Mouse (Mus musculus): ENCODE measurements around the gene Frmpd4. TPM values are rescaled to one million over a fixed set of nuclear protein-coding genes. Genes with fewer than 3 reads are reported as not detected.

The Frmpd4 gene
- polyA plus RNA-seq, 1 experiment, result 0.01 TPM

- TF ChIP-seq CTCF (IDR thresholded peaks at IDR 0.05; ENCODE audit: extremely low read depth, insufficient read length, insufficient replicate concordance, low read depth, low read length) (no peak), POLR2A (IDR thresholded peaks at IDR 0.05; ENCODE audit: low read depth, low read length) (no peak)
- no peak overlapping the region for H3K27ac ChIP-seq (ENCODE audit: insufficient read depth, low read depth, low read length)
- H3K36me3 ChIP-seq (ENCODE audit: control insufficient read depth, insufficient read depth, low read length), result no peaks in the 10 kb centered on the region
- H3K4me3 ChIP-seq (ENCODE audit: low read depth, low read length), result no peak overlapping the region
- H3K4me1 ChIP-seq (ENCODE audit: control insufficient read depth, insufficient read depth, insufficient read length, low read length), result no peaks in the 10 kb centered on the region
- H3K27me3 ChIP-seq (ENCODE audit: control insufficient read depth, insufficient read depth, low read length), result no peaks in the 10 kb centered on the region
These were observed 592.2 kb downstream of the Frmpd4 start for GRCm38 (mm10) chrX:167984835-167985234.

GRCm38 (mm10) chrX:167951207-167951606 lies 625.8 kb downstream of the Frmpd4 start:
- 83% methylated on average over 2 of the region's 2 CpGs for WGBS
- H3K27me3 ChIP-seq (ENCODE audit: control insufficient read depth, insufficient read depth, low read length), result no peaks in the 10 kb centered on the region
- no peak overlapping the region for H3K27ac ChIP-seq (ENCODE audit: insufficient read depth, low read depth, low read length)
- H3K36me3 ChIP-seq (ENCODE audit: control insufficient read depth, insufficient read depth, low read length), result no peaks in the 10 kb centered on the region
- no peaks in the 10 kb centered on the region for H3K4me1 ChIP-seq (ENCODE audit: control insufficient read depth, insufficient read depth, insufficient read length, low read length)
- H3K4me3 ChIP-seq (ENCODE audit: low read depth, low read length), result no peak overlapping the region
- no peak for TF ChIP-seq CTCF (IDR thresholded peaks at IDR 0.05; ENCODE audit: extremely low read depth, insufficient read length, insufficient replicate concordance, low read depth, low read length)
- TF ChIP-seq POLR2A (IDR thresholded peaks at IDR 0.05; ENCODE audit: low read depth, low read length), result no peak

GRCm38 (mm10) chrX:167909483-167909882 lies 667.5 kb downstream of the Frmpd4 start:
- H3K36me3 ChIP-seq (ENCODE audit: control insufficient read depth, insufficient read depth, low read length), result no peaks in the 10 kb centered on the region
- no peaks in the 10 kb centered on the region for H3K27me3 ChIP-seq (ENCODE audit: control insufficient read depth, insufficient read depth, low read length)
- no peak overlapping the region for H3K4me3 ChIP-seq (ENCODE audit: low read depth, low read length)
- no peaks in the 10 kb centered on the region for H3K4me1 ChIP-seq (ENCODE audit: control insufficient read depth, insufficient read depth, insufficient read length, low read length)
- no peak overlapping the region for H3K27ac ChIP-seq (ENCODE audit: insufficient read depth, low read depth, low read length)
- TF ChIP-seq CTCF (IDR thresholded peaks at IDR 0.05; ENCODE audit: extremely low read depth, insufficient read length, insufficient replicate concordance, low read depth, low read length), result no peak
- TF ChIP-seq POLR2A (IDR thresholded peaks at IDR 0.05; ENCODE audit: low read depth, low read length), result no peak

GRCm38 (mm10) chrX:167901046-167901445 lies 676.0 kb downstream of the Frmpd4 start:
- Histone ChIP-seq H3K27ac (ENCODE audit: insufficient read depth, low read depth, low read length) (no peak overlapping the region), H3K36me3 (ENCODE audit: control insufficient read depth, insufficient read depth, low read length) (no peaks in the 10 kb centered on the region), H3K27me3 (ENCODE audit: control insufficient read depth, insufficient read depth, low read length) (no peaks in the 10 kb centered on the region), H3K4me3 (ENCODE audit: low read depth, low read length) (no peak overlapping the region), H3K4me1 (ENCODE audit: control insufficient read depth, insufficient read depth, insufficient read length, low read length) (no peaks in the 10 kb centered on the region)
- 44% methylated on average over 3 of the region's 3 CpGs for WGBS
- TF ChIP-seq POLR2A (IDR thresholded peaks at IDR 0.05; ENCODE audit: low read depth, low read length) (no peak), CTCF (IDR thresholded peaks at IDR 0.05; ENCODE audit: extremely low read depth, insufficient read length, insufficient replicate concordance, low read depth, low read length) (no peak)

GRCm38 (mm10) chrX:167854821-167855220 lies 722.2 kb downstream of the Frmpd4 start:
- H3K4me1 ChIP-seq (ENCODE audit: control insufficient read depth, insufficient read depth, insufficient read length, low read length), result no peaks in the 10 kb centered on the region
- H3K27ac ChIP-seq (ENCODE audit: insufficient read depth, low read depth, low read length), result no peak overlapping the region
- H3K4me3 ChIP-seq (ENCODE audit: low read depth, low read length), result no peak overlapping the region
- TF ChIP-seq CTCF (IDR thresholded peaks at IDR 0.05; ENCODE audit: extremely low read depth, insufficient read length, insufficient replicate concordance, low read depth, low read length) (no peak), POLR2A (IDR thresholded peaks at IDR 0.05; ENCODE audit: low read depth, low read length) (no peak)
- H3K27me3 ChIP-seq (ENCODE audit: control insufficient read depth, insufficient read depth, low read length), result no peaks in the 10 kb centered on the region
- WGBS, result 65% methylated on average over 5 of the region's 5 CpGs
- no peaks in the 10 kb centered on the region for H3K36me3 ChIP-seq (ENCODE audit: control insufficient read depth, insufficient read depth, low read length)

GRCm38 (mm10) chrX:167832543-167832942 lies 744.5 kb downstream of the Frmpd4 start:
- 72% methylated on average over 2 of the region's 2 CpGs for WGBS

GRCm38 (mm10) chrX:167828456-167828855 lies 748.6 kb downstream of the Frmpd4 start:
- no peaks in the 10 kb centered on the region for H3K4me1 ChIP-seq (ENCODE audit: control insufficient read depth, insufficient read depth, insufficient read length, low read length)
- H3K4me3 ChIP-seq (ENCODE audit: low read depth, low read length), result no peak overlapping the region
- no peak for TF ChIP-seq POLR2A (IDR thresholded peaks at IDR 0.05; ENCODE audit: low read depth, low read length)
- no peak for TF ChIP-seq CTCF (IDR thresholded peaks at IDR 0.05; ENCODE audit: extremely low read depth, insufficient read length, insufficient replicate concordance, low read depth, low read length)
- no peak overlapping the region for H3K27ac ChIP-seq (ENCODE audit: insufficient read depth, low read depth, low read length)
- H3K36me3 ChIP-seq (ENCODE audit: control insufficient read depth, insufficient read depth, low read length), result no peaks in the 10 kb centered on the region
- no peaks in the 10 kb centered on the region for H3K27me3 ChIP-seq (ENCODE audit: control insufficient read depth, insufficient read depth, low read length)

More at GRCm38 (mm10) chrX:167832543-167832942, 744.5 kb downstream of the Frmpd4 start:
- TF ChIP-seq POLR2A (IDR thresholded peaks at IDR 0.05; ENCODE audit: low read depth, low read length), result no peak
- TF ChIP-seq CTCF (IDR thresholded peaks at IDR 0.05; ENCODE audit: extremely low read depth, insufficient read length, insufficient replicate concordance, low read depth, low read length), result no peak
- H3K27ac ChIP-seq (ENCODE audit: insufficient read depth, low read depth, low read length), result no peak overlapping the region
- no peaks in the 10 kb centered on the region for H3K4me1 ChIP-seq (ENCODE audit: control insufficient read depth, insufficient read depth, insufficient read length, low read length)
- H3K36me3 ChIP-seq (ENCODE audit: control insufficient read depth, insufficient read depth, low read length), result no peaks in the 10 kb centered on the region
- H3K27me3 ChIP-seq (ENCODE audit: control insufficient read depth, insufficient read depth, low read length), result no peaks in the 10 kb centered on the region
- no peak overlapping the region for H3K4me3 ChIP-seq (ENCODE audit: low read depth, low read length)

- Histone ChIP-seq H3K4me1 (ENCODE audit: control insufficient read depth, insufficient read depth, insufficient read length, low read length) (no peaks in the 10 kb centered on the region), H3K36me3 (ENCODE audit: control insufficient read depth, insufficient read depth, low read length) (no peaks in the 10 kb centered on the region), H3K27me3 (ENCODE audit: control insufficient read depth, insufficient read depth, low read length) (no peaks in the 10 kb centered on the region), H3K27ac (ENCODE audit: insufficient read depth, low read depth, low read length) (no peak overlapping the region), H3K4me3 (ENCODE audit: low read depth, low read length) (no peak overlapping the region)
- no peak for TF ChIP-seq POLR2A (IDR thresholded peaks at IDR 0.05; ENCODE audit: low read depth, low read length)
- TF ChIP-seq CTCF (IDR thresholded peaks at IDR 0.05; ENCODE audit: extremely low read depth, insufficient read length, insufficient replicate concordance, low read depth, low read length), result peak; percentile 14; the same call in 1 of the 2 replicates
- 18% methylated on average over 4 of the region's 4 CpGs for WGBS
These were observed 759.7 kb downstream of the Frmpd4 start for GRCm38 (mm10) chrX:167817363-167817762.
